Mouse (Mus musculus) ES-Bruce4 (cell line): ENCODE data around the gene Zbtb20. TPM values are rescaled to one million over a fixed set of nuclear protein-coding genes. Genes with fewer than 3 reads are reported as not detected.

Source experiments
- H3K27ac ChIP-seq: 2 replicates; pipeline ENCODE4 v1.5.1; 2012; ENCODE audit warnings: low read length, inconsistent platforms; ENCODE audit not compliant: insufficient read depth
- H3K27me3 ChIP-seq: 2 replicates; pipeline ENCODE4 v1.6.1; 2012; ENCODE audit warnings: mild to moderate bottlenecking, low read length, inconsistent platforms; ENCODE audit not compliant: control insufficient read depth, poor library complexity, insufficient read depth, severe bottlenecking
- H3K36me3 ChIP-seq: 2 replicates; pipeline ENCODE4 v1.6.1; 2012; ENCODE audit warnings: inconsistent platforms, mild to moderate bottlenecking, low read length, moderate library complexity; ENCODE audit not compliant: control insufficient read depth, poor library complexity, insufficient read depth, severe bottlenecking
- H3K4me1 ChIP-seq: one replicate; pipeline ENCODE4 v1.8.1; 2011; ENCODE audit warnings: low read length; ENCODE audit not compliant: control insufficient read depth, insufficient read depth
- H3K4me3 ChIP-seq: 2 replicates; pipeline ENCODE4 v1.5.1; 2011; ENCODE audit warnings: low read depth, mild to moderate bottlenecking, low read length
- H3K9ac ChIP-seq: 2 replicates; pipeline ENCODE4 v1.6.1; 2012; ENCODE audit warnings: low read depth, mild to moderate bottlenecking, inconsistent platforms; ENCODE audit not compliant: poor library complexity, severe bottlenecking
- H3K9me3 ChIP-seq: replicated peaks from 2 replicates; pipeline ENCODE4 v1.6.1; 2012; ENCODE audit warnings: mild to moderate bottlenecking, low read length, inconsistent platforms; ENCODE audit not compliant: control insufficient read depth, poor library complexity, insufficient read depth, severe bottlenecking
- CTCF ChIP-seq: IDR thresholded peaks from one replicate; pipeline ENCODE4 v1.8.1; 2011; ENCODE audit warnings: low read depth, low read length
- EP300 ChIP-seq: IDR thresholded peaks from 2 replicates; pipeline ENCODE4 v1.6.1; 2011; ENCODE audit warnings: low read depth, low read length; ENCODE audit not compliant: insufficient read depth
- POLR2A ChIP-seq: IDR thresholded peaks from one replicate; pipeline ENCODE4 v1.8.1; 2011; ENCODE audit warnings: low read length; ENCODE audit not compliant: insufficient read depth
- polyA plus RNA-seq: library from polyadenylated mRNA; stranded (reverse); fragments of >200 nt; gene quantifications from 2 replicates; pipeline ENCODE4 v1.2.4, GENCODE M21; 2011; ENCODE audit warnings: low read depth; ENCODE audit not compliant: missing spikeins, insufficient read depth, insufficient read length

The Zbtb20 gene
- polyA plus RNA-seq, 1 experiment: 9.9 TPM

GRCm38 (mm10) chr16:43489984-43490383 is 614.3 kb downstream of the Zbtb20 start:
- Histone ChIP-seq H3K4me3 (no peak overlapping the region), H3K9me3 (no peaks in the 10 kb centered on the region)

GRCm38 (mm10) chr16:43492863-43493262 is 617.2 kb downstream of the Zbtb20 start:
- no peaks in the 10 kb centered on the region for H3K9me3 ChIP-seq
- H3K27me3 ChIP-seq: no peaks in the 10 kb centered on the region
- no peak overlapping the region for H3K4me3 ChIP-seq
- H3K9ac ChIP-seq: no peak overlapping the region
- no peaks in the 10 kb centered on the region for H3K4me1 ChIP-seq
- H3K27ac ChIP-seq: no peak overlapping the region
- no peaks in the 10 kb centered on the region for H3K36me3 ChIP-seq
- TF ChIP-seq EP300 (no peak), POLR2A (no peak), CTCF (no peak)

More at GRCm38 (mm10) chr16:43489984-43490383, 614.3 kb downstream of the Zbtb20 start:
- no peaks in the 10 kb centered on the region for H3K36me3 ChIP-seq
- H3K9ac ChIP-seq: no peak overlapping the region
- no peak overlapping the region for H3K27ac ChIP-seq
- H3K27me3 ChIP-seq: no peaks in the 10 kb centered on the region
- TF ChIP-seq CTCF (no peak), EP300 (no peak), POLR2A (no peak)
- H3K4me1 ChIP-seq: no peaks in the 10 kb centered on the region

- H3K9ac ChIP-seq: no peak overlapping the region
- H3K9me3 ChIP-seq: no peaks in the 10 kb centered on the region
- H3K27ac ChIP-seq: no peak overlapping the region
- H3K27me3 ChIP-seq: no peaks in the 10 kb centered on the region
- no peak overlapping the region for H3K4me3 ChIP-seq
- no peaks in the 10 kb centered on the region for H3K4me1 ChIP-seq
- H3K36me3 ChIP-seq: no peaks in the 10 kb centered on the region
- no peak for TF ChIP-seq POLR2A
- TF ChIP-seq CTCF: no peak
- TF ChIP-seq EP300: no peak
These were observed 618.1 kb downstream of the Zbtb20 start for GRCm38 (mm10) chr16:43493596-43494385.

GRCm38 (mm10) chr16:43495175-43495818 is 619.6 kb downstream of the Zbtb20 start:
- no peak overlapping the region for H3K9ac ChIP-seq
- TF ChIP-seq EP300: no peak
- no peaks in the 10 kb centered on the region for H3K9me3 ChIP-seq
- no peaks in the 10 kb centered on the region for H3K4me1 ChIP-seq
- no peaks in the 10 kb centered on the region for H3K27me3 ChIP-seq
- no peaks in the 10 kb centered on the region for H3K36me3 ChIP-seq
- no peak overlapping the region for H3K27ac ChIP-seq
- no peak overlapping the region for H3K4me3 ChIP-seq

GRCm38 (mm10) chr16:43497093-43497492 is 621.4 kb downstream of the Zbtb20 start:
- no peak for TF ChIP-seq POLR2A
- no peak for TF ChIP-seq EP300
- no peak for TF ChIP-seq CTCF
- Histone ChIP-seq H3K9me3 (no peaks in the 10 kb centered on the region), H3K27me3 (no peaks in the 10 kb centered on the region), H3K27ac (no peak overlapping the region), H3K36me3 (no peaks in the 10 kb centered on the region), H3K4me3 (no peak overlapping the region), H3K9ac (no peak overlapping the region), H3K4me1 (no peaks in the 10 kb centered on the region)

GRCm38 (mm10) chr16:43500132-43500853 is 624.6 kb downstream of the Zbtb20 start:
- Histone ChIP-seq H3K27ac (no peak overlapping the region), H3K4me1 (no peaks in the 10 kb centered on the region), H3K4me3 (no peak overlapping the region), H3K9me3 (no peaks in the 10 kb centered on the region), H3K27me3 (no peaks in the 10 kb centered on the region; the same call in 1 of the 2 replicates), H3K9ac (no peak overlapping the region), H3K36me3 (no peaks in the 10 kb centered on the region)
- TF ChIP-seq CTCF: no peak
- no peak for TF ChIP-seq POLR2A
- no peak for TF ChIP-seq EP300
